Mouse (Mus musculus): ENCODE data around the gene Dgke. TPM values are rescaled to one million over a fixed set of nuclear protein-coding genes. Genes with fewer than 3 reads are reported as not detected.

Dgke gene
- polyA plus RNA-seq, 1 experiment from 2014 or later: 4.6 TPM

- no peak overlapping the region for H3K27ac ChIP-seq (ENCODE audit: low read depth, low read length)
- ATAC-seq (ENCODE audit: low FRiP score): no peak
- 0 out of 2 replicates have a peak, but pooled peaks cover 4% of the 10 kb centered on the region for H3K36me3 ChIP-seq (ENCODE audit: control insufficient read depth, insufficient read depth, low read length)
- DNase-seq (ENCODE audit: low spot score, missing footprints): no peak
- H3K9me3 ChIP-seq (ENCODE audit: control insufficient read depth, low read length): no peaks in the 10 kb centered on the region
- H3K27me3 ChIP-seq (ENCODE audit: control insufficient read depth, insufficient read depth, low read length): no peaks in the 10 kb centered on the region
- no peak overlapping the region for H3K4me2 ChIP-seq
- H3K4me3 ChIP-seq (ENCODE audit: low read depth, low read length): no peak overlapping the region
- H3K9ac ChIP-seq (ENCODE audit: low read length): no peak overlapping the region
- H3K4me1 ChIP-seq (ENCODE audit: control insufficient read depth, insufficient read depth, low read length): no peaks in the 10 kb centered on the region
- WGBS: 79% methylated on average over 5 of the region's 5 CpGs
Measured at GRCm38 (mm10) chr11:88988956-88989355, 77.7 kb downstream of the Dgke start.

- DNase-seq (ENCODE audit: low spot score, missing footprints) (no peak), ATAC-seq (ENCODE audit: low FRiP score) (no peak)
- Histone ChIP-seq H3K4me3 (ENCODE audit: low read depth, low read length) (no peak overlapping the region), H3K27me3 (ENCODE audit: control insufficient read depth, insufficient read depth, low read length) (no peaks in the 10 kb centered on the region), H3K27ac (ENCODE audit: low read depth, low read length) (no peak overlapping the region), H3K9ac (ENCODE audit: low read length) (no peak overlapping the region), H3K9me3 (ENCODE audit: control insufficient read depth, low read length) (no peaks in the 10 kb centered on the region), H3K4me1 (ENCODE audit: control insufficient read depth, insufficient read depth, low read length) (no peaks in the 10 kb centered on the region), H3K4me2 (no peak overlapping the region), H3K36me3 (ENCODE audit: control insufficient read depth, insufficient read depth, low read length) (peaks cover 11% of the 10 kb centered on the region; the same call in 1 of the 2 replicates)
- 92% methylated on average over 10 of the region's 10 CpGs for WGBS
Measured at GRCm38 (mm10) chr11:88986616-88987015, 80.0 kb downstream of the Dgke start.

Other genes with a start within 250 kb of the Dgke start
- gene Akap1, start 202.3 kb downstream of the Dgke start, polyA plus RNA-seq (2014; fragmentation: Nextera tagmentation; extraction: Ambion mirVana): 13.0 and 13.6 TPM in 2 replicates
- 74.2 and 76.7 TPM in 2 replicates for gene Scpep1, start 111.4 kb downstream of the Dgke start, polyA plus RNA-seq (2014; fragmentation: Nextera tagmentation; extraction: Ambion mirVana)
- not detected in 2 replicates for gene Elobl, start 99.9 kb downstream of the Dgke start, polyA plus RNA-seq (2014; fragmentation: Nextera tagmentation; extraction: Ambion mirVana)
- gene Coil, start 96.6 kb downstream of the Dgke start, polyA plus RNA-seq (2014; fragmentation: Nextera tagmentation; extraction: Ambion mirVana): 24.2 and 24.5 TPM in 2 replicates
- gene Trim25, start 67.5 kb downstream of the Dgke start, polyA plus RNA-seq (2014; fragmentation: Nextera tagmentation; extraction: Ambion mirVana): 2.9 TPM in 2 replicates
- not detected in 2 replicates for gene Gm525, start 7.0 kb upstream of the Dgke start, polyA plus RNA-seq (2014; fragmentation: Nextera tagmentation; extraction: Ambion mirVana)
- gene Nog, start 235.5 kb upstream of the Dgke start, polyA plus RNA-seq (2014; fragmentation: Nextera tagmentation; extraction: Ambion mirVana): 5.0 and 6.1 TPM in 2 replicates